Mouse (Mus musculus): ENCODE measurements around the gene Insc.

The Insc gene

DNA sequence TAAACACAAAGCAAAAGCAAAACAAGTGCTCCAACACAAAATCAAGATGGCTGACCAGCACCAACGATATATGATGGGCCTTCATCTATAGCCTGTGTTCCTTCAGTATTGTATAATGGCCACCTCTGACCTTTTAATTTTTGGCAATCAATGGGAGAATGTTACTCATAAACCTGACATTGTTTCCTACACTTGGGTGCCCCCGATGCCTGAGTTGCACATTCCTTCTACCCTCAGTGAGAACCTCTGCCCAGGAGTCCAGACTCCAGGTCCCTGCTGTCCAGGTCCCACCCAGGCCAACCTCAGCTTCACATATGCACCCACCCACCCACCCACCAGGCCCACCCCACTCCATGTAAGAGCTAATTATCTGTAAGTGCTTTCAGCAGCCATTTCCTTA lies 79.2 kb downstream of the Insc start:
- no peak for DNase-seq (ENCODE audit: extremely low spot score, low spot score)

DNA sequence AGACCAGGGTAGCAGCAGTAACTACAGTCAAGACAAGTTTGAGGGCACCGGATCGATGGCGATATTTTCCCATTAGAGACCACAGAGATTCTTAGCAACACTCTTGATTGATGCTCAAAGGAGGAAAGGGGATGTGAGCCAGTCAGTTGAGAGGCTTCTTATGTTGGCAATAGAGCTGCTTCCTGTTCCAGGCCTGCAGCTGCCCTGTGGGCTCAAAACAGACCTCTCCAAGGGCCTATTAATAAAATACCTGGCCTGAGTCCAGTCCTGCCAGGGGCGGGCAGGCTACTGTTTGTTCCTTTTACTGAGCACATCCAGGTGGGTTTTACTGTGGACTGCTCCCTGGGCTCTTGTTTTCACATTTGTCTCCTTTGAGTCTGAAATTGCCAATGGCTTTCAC lies 83.9 kb downstream of the Insc start:
- DNase-seq (ENCODE audit: extremely low spot score, low spot score) = no peak

DNA sequence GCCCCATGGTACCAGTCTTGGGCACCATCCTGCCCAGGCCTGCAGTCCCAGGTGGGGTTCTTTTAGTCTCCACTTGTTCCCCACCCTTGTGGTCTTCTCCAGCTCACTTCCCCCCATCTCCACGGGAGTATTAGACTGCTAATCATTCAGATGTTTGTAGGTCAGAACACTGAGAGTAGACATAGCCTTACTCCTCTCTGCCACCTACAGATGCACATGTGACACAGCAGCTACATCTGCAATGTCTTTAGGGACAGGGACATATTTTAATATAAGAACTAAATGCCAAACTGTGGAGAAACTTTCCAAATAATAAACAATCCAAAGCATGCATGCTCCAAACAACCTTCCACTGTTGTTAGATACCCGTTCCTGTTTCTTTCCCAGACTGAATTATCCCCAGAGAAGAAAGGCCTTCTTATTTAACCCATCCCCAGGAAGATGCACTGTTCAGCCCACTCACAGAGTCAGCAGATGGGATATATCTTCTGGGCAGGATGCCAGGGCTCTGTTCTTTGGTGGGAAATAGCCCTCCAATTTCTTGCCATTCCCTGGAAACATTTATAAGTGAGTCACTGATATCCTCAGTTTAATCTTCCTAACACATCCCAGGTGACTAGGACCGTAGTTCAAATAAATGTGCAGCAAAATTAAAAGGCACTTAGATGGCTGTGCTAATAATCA lies 88.9 kb downstream of the Insc start:
- no peak for DNase-seq (ENCODE audit: extremely low spot score, low spot score)

DNA sequence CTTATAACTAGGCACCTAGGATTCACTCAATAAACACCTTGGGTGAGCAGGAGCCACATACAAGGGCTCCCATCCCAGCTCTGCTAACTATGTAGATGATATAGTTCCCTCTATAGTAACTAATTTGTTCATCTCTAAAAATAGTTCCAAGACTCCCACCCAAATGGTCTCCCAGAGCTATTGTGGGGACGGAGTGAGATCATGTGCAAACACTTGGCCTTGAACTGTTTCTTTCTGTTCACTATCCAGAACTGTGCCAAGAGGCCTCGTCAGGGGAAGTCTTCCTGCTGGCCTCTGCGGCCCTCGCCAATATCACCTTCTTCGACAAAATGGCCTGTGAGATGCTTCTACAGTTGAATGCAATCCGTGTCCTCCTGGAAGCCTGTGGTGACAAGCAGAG lies 91.0 kb downstream of the Insc start:
- DNase-seq (ENCODE audit: extremely low spot score, low spot score) = no peak

DNA sequence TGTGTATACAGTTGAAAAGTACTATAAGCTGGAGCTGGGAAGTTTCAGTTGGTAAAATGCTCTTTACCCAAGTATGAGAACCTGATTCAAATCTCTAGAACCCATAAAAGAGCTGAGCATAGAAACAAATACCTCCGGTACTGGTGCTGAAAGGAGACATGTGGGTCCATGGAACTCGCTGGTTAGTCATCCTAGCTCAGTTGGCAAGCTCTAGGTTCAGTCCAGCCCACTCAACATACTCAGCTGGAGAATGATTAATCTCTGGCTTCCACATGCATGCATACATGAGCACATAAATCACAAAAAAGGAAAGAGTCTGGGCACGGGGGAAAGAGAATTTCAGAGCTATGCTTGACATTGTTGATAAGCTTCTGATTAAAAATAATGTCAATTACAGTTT lies 93.8 kb downstream of the Insc start:
- no peak for DNase-seq (ENCODE audit: extremely low spot score, low spot score)

DNA sequence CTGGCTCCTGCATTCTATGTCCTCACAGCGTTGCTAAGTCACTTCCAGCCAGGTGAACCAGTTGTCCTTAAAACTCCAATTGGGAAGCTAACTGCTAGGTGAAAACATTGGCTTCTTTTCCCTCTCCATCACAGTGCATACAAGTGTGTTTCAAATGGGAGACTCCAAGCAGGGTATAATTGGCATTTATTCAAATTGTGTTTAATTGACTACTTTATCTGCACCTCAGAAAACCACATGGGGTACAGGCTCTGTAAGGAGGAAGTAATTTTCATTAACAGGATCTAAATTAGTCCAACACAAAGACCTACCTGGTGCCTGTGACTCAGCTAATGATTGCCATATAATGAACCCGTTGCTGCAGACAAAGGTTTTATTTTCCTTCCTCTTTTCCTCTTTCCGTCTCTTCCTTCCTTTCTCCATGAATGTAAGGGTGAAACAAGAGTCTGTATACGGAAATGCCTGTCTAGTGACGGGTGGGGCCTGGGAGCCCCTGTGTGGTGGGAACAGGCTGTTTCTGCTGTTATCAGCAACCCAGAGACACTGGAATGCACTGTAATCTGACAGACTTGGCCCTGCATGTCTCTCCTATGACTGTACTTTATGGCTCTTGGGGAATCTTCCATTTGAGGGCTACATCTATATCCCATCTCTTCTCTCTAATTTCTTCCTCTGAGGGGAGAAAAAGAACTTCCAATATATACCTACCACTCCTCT lies 96.7 kb downstream of the Insc start:
- no peak for DNase-seq (ENCODE audit: extremely low spot score, low spot score)

DNA sequence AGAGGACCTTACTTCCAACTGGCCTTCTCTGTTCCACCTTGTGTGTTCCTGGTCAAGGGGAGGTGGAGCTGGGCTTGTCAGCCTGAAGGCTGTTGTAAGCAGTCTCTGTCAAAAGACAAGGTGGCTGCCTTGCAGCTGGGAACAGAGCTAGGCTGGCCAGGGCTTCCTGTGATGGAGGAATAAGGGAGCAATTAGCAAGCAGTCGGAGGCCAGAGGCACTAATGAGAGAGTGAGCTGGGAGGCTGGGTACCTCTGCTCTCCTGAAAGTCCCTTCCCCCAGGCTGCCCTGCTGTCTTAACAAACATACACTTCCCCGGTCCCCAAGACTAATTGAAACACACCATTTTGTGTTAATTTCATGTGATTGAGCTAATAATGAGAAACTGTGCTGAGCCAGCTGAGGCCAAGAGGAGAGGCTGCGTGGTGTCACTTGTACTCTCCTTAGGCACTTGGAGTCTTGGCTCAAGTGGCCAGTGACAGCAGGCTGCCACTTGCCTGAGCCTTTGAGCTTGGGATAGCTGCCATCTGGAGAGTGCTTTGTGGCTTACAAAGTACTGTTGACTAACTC lies 99.2 kb downstream of the Insc start:
- DNase-seq (ENCODE audit: extremely low spot score, low spot score) = no peak

DNA sequence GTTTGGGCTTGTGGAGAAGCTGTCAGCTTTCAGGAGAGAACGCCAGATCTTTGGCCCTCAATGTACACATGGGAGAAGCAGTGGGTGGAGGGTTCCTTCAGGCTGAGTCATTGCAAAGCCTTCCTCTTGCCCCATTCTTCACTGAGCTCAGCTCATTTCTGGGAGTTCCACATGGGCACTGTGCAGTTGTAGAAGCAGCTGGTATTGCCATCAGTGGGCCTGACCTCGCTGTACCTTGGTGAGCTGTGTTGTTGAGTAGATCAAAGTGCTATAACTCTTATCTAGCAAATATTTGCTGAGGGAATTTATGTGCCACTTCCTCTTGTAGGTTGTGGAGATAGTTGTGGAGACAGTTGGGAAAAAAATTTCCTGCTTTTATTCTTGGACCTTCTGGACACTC lies 103.7 kb downstream of the Insc start:
- no peak for DNase-seq (ENCODE audit: extremely low spot score, low spot score)

DNA sequence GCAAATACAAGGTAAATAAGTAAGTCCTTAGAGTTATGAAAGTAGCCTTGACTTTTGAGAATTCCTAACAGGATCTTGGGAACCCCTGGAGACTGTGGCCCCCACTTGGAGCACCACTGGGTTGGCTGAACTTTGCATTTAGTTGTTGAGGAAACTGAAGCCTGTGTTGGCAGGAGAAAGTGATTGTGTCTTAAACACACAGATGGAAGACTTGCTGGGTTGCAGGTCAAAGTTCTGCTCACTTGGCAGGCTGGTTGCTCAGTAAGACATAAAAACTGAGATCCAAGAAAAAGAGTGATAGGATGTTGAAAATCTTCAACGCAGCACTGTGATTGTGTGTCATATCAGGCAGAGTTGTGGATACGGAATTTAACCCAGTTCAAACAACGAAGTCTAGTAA lies 108.9 kb downstream of the Insc start:
- DNase-seq (ENCODE audit: extremely low spot score, low spot score) = no peak

DNA sequence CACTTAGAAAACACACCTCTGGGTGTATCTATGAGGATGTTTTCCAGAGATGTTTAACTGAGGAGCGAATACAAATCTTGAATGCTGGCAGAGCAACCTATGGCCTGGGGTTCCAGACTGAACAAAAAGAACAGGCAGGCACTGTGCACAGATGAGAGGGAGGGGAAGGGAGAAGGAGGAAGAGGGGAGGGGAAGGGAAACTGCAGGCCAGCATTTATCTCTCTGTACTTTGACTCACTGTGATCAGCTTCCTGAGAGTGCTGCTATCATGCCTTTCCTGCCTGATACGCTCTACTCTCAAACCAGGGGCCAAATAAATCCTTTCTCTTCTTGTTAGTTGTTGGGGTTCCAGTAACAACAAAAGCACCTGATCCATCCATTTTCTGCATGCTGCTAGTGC lies 110.7 kb downstream of the Insc start:
- no peak for DNase-seq (ENCODE audit: extremely low spot score, low spot score)

DNA sequence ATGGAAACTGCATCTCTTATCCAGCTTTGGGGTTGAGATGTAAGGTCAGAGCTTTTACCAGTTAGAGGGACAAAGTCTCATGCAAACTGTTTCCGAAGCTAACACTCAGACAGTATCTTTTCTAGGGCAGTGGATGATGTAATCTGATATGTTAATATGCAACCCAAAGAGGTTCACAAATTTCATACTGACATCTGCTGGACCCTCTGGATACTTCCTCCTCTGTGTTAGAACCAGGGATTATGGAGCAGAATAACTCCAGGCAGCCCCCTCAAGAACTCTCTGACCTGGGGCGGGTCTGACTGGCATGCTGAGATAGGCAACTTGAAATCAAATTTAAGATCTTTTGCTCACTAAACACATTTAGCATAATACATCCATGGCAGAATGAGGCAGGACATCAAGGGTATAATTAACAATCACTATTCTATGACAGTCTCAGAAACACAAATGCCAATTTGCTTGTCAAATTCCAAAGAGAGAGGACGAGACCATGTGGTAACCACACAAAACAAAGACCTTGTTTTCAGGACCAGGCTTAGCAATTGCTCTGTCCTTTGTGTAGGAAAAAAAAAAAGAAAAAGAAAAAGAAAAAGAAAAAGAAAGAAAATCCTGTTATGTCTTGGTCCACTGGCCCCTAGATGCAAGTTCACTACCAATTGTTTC lies 117.5 kb downstream of the Insc start:
- no peak for DNase-seq (ENCODE audit: extremely low spot score, low spot score)

DNA sequence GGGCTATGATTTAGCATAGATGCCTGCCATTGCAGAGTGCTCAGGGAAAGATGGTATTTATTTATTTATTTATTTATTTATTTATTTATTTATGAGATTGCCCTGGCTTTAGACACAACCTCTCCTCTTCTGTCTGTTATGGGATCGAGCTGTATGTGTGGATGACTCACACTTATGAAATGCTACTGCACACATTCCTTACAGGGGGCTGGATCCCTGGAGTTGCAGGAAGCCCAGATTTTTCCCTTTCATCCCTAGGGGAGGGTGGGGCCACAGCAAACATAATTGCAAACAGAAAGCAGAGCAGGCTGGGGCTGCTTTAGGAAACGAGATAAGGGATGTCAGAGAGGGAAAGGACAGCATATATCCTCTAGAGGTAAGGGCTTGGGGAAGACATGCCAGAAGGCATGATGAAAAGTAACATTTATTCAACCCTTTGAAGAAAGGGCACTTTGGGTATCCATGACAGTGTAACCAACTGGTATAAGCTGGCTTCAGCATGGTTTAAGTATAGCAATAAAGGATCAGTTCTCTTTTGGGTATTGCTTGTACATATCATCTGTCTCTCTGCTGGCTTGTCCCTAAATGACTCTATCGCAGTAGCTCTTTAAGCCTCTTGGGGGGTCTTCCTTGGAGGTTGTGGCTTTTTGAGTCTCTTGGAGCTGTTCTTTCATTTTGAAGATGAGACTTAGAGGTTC lies 130.0 kb downstream of the Insc start:
- DNase-seq (ENCODE audit: extremely low spot score, low spot score) = no peak

DNA sequence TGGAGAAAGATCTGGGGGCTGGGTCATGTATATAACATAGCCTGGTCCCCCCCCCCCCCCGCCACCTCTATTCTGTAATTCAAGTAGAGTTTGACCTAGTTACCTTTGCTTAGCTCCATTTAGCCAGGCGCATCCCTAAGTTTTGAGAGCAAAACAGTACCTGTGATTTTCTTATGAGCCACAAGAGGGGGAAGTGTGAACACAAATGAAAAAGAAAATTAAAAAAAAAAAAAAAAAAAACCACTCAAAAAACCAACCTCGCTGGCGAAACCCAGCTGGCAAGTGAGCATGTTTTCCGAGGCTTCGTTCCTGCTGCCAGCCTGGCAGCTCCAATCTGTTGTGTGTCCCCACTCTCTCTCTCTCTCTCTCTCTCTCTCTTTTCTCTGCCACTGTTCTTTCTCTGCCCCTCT lies 130.5 kb downstream of the Insc start:
- DNase-seq (ENCODE audit: extremely low spot score, low spot score) = no peak

DNA sequence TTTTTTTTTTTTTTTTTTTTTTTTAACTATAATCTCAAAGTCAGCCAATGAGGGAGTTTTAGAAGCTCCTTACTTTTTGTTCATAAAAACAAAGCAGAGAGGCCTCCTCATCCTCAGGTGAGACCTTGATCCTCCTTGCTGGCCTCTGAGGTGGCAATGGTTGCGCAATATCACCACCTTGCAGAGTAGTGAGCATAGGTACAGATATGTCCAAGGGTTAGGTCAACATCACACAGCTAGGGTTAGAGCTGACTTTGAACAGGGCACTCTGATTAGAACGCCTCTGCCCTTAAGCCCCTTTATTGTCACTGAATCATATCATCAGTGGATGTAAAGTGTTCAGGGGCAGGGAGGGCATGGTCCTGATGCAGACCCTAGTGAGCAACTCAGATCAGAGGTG lies 131.1 kb downstream of the Insc start:
- no peak for DNase-seq (ENCODE audit: extremely low spot score, low spot score)

DNA sequence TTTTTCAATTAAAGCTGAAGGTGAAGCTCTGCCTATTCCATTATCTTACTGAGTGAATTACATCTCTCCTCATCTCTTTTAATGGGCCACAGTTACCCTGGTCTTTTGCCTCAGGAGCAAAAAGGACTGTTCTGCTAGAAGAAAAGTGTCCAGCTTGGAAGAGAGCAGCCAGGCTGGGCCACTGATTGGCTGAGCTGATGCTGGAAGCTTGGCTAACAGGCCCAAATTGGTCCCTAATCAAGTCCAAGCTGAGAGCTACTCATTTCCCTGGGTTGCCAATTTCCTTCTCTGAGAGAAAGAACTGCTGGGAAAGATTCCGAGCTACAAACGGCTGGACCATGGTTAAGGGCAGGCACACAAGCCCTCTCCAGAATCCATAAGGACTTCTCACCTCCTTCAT lies 140.1 kb downstream of the Insc start:
- DNase-seq (ENCODE audit: extremely low spot score, low spot score) = no peak

DNA sequence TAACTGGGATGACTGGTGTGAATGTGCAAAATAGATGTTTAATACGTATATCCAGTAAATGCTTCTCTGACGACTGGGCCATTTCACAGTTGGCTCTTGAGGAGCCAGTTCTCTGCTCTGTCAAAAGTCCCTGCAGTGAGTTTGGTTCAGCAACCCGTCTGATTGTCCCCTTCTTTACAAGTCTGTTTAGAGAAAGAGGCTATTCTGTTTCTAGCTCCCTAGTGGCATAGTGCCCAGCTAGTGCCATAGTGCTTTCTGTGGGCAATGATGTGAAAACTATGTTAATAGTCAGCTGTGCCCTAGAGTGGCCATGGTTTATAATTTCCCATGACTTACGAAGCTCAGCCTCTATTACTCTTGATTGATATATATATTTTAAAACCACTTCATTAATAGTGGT lies 143.4 kb downstream of the Insc start:
- no peak for DNase-seq (ENCODE audit: extremely low spot score, low spot score)

DNA sequence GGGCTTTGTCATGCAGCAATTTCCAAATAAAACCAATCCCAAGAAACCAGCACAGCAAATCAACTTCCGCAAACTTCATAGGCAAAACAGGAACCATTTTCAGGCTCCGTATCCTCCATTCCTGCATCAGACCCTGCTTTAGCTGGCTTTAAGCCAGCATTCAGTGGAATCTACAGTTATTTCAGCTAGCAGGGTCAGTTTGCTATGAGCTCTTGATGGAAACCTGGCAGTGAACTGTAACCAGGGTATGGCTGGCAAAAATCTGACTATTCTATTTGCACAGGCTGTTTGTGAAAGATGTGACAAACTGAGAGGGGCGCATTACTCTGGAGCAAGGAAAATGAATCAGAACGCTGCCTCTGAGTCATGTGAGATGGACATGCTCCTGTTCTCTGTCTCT lies 146.7 kb downstream of the Insc start:
- no peak for DNase-seq (ENCODE audit: extremely low spot score, low spot score)

DNA sequence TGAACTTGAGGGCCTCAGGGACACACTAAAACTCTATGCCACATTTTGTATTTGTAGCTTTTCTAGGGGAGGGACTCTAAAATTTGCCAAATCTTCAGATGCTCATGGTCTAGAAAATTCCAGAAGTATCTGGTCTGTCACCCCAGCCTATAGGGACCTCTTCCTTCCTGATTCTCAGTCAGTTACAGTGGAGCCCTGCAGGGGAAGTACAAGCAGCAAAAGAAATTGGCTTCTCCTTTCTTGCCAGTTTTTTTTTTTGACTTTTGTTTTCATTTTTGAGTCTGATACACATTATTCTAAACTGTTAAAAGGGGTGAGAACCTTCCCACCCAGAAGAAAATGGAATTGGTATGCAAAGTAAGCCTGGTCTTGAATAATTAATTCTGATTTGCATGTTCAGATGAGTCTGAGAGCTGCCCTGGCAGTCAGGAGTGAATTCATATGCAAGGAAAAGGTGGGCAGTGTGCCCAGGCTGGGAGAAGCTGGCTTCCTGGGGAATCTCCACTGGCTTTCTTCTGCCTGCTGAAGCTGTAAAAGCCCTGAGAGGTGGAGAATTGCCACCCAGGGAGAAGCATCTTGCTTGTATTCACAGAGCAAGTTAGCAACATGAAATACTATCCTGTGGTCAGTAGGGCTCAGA lies 149.2 kb downstream of the Insc start:
- DNase-seq (ENCODE audit: extremely low spot score, low spot score) = no peak

DNA sequence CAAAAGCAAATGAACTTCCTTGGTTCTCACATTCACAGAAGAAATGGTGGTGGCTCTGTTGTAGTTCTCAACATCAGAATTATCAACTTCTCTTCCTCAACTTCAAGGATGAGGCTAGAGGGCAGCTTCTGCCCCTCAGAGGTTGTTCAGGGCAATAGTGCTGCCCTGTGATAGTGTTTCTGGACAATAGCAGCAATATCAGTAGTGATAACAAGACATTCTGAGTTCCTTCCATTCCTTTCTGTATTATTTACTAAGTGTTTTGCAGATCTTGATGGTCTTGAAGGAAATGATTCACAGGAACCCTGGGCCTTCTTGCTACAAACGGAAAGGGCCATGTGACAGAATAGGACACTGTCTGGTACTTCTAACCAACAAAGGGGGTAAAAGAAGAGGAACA lies 150.4 kb downstream of the Insc start:
- DNase-seq (ENCODE audit: extremely low spot score, low spot score) = no peak

DNA sequence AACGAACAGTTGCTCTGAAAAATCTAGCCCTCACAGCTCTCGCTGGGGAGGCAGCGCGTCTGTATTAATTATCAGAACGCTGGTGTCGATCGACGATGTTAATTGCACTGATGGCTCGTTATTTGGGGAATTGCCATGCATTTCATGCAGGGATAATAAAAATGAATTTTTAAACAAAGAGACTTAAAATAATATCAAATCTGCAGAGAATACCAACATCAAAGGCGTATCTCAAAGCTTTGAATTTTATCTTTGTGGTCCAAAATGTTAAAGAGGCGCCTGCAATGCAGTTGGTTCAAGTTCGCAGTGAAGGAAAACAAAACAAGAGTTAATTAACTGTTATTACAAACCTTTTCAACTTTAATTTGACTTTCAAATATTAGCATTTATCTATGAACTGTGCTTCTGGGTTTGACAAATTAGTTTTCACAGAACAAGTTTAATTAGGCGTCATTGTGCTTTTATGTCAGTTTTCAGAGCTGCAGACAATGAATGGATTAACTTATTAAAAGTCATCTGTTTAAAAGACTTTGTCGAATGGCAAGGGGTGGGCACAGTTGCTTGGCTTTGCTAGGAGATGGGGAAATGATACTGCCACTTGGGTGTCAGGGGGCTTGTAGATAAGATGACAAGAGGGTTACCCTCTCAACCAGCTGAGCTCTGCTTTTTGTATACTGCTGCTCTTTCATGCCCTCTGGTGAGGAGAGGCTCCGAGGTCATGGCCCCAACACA lies 153.6 kb downstream of the Insc start:
- DNase-seq (ENCODE audit: extremely low spot score, low spot score) = no peak
